Mouse (Mus musculus) cerebellum, postnatal 10 days (tissue): ENCODE results near the gene Pim3.
"Not testable (repeated sequence)": the region's sequence is repeated elsewhere in the genome, so short reads cannot be mapped to it uniquely, and the experiment has no call there.

Experiments
- DNase-seq, 2 experiments: peaks; one replicate each; pipeline ENCODE4 v3.0.0; 2021; ENCODE audit warnings: mixed read lengths in 2 of 2

Pim3 gene

DNA sequence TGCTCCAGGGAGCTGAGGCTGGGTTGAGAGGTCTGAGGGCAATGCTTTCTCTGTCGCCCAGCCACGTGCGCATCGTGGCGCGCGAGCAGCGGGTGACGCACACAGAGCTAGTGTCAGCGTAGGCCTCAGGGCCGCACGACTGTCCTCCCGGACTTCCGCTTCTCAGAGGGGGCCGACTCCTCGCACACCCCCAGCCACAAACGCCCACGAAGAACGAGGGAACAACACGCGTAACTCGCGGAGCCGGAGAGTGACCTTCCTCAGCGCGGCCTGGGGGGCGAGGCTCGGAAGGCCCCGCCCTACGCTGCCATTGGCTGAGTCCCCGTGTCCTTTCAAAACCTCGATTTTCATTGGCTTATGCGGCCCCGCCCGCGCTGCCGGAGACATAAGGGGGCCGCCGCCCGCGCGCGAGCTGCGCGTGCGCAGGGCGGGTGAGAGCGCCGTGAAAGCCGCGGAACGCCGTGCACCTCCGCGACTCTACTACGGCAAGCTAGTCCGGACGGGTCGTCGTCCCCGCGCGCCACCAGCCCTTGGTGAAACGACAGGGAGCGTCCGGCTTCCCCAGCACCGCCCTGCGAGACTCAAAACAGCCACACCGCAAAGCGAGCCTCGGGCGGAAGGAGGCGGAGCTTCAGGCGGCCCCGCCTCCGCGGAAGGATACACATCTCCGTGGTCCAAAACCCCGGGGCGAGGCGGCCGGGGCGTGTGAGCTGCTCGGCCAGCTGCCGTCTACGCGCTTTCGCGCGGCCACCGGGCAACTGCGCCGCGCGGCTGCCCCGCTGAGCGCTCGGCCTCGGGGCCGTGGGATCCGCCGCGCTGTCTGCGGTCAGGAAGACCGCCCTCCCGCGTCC is at the start of gene Pim3:
Gene Pim3 (plus strand): TSS at position 415 of the 851 bp plus-strand sequence.
- DNase-seq: peak; percentile 98

DNA sequence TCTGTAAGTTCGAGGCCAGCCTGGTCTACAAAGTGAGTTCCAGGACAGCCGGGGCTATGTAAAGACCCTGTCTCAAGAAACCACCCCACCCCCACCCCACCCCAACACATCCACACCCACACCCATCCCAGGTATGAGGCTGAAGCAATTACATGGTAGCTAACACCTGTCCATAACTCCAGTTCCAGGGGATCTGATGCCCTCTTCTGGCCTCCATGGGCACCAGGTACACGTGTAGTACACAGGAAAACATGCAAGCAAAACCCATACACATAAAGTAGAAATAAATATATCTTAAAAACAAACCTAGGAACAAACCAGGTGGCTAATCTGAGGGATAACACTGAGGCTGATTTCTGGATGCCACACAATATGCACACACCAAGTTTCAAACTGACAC is 48.7 kb upstream of the Pim3 start:
- no peak for DNase-seq

DNA sequence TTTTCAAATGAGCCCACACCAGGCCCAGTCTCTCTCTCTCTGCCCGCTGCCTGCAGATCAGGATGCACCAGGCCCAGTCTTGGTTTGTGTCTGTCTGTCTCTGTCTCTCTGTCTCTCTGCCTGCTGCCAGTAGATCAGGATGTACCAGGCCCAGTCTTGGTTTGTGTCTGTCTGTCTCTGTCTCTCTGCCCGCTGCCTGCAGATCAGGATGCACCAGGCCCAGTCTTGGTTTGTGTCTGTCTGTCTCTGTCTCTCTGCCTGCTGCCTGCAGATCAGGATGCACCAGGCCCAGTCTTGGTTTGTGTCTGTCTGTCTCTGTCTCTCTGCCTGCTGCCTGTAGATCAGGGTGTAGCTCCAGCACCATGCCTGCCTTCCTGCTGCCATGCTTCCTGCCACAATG is 48.1 kb upstream of the Pim3 start:
- DNase-seq: not testable (repeated sequence)

DNA sequence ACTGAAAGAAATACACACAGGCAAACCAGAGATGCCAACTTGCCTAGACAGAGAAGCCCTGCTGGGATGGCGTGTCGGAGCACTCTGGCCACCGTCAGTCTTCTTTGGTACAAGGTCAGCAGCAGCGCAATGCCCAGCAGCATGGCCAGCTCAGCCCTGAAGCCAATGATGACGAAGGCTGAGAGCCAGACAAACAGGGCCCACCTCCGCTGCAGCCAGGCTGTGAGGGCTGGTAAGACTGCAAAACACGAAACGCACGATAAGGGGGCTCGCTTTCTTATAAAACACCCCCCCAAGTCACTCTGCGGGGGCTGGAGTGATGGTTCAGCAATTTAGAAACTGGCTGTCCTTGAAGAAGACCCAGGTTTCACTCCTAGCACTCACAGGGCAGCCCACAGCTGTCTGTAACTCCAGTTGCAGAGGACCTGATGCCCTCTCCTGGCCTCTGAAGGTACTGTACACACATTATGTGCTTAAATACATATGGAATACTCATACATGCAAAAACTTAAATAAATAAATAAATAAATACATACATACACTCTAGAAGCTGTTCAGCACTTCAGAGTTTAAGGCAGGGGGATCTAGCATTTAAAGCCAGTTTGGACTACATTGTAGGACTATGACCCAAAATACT is 47.5 kb upstream of the Pim3 start:
- DNase-seq: no peak

DNA sequence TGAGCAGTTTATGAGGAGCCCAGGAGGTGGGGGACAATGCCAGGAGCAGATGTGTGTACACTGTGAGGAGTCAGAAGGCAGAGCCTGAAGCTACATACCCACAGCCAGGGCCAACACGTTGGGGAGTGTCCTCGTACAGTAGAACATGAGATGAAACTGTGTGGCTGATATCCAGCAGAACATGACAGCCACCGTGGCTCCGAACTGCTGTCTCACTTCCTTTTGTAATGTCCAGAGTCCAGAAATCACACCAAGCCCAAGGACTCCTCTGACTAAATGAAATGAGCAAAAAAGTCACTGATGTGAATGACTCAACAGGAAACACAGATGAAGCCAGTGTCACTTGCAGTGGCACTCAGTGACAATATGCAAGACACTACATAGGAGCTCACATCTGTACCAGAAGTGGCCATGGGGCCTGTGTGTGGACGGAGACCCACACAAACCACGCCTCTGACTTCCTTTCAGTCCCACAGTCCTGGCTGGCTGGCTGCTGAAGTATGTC is 46.7 kb upstream of the Pim3 start:
- no peak for DNase-seq

DNA sequence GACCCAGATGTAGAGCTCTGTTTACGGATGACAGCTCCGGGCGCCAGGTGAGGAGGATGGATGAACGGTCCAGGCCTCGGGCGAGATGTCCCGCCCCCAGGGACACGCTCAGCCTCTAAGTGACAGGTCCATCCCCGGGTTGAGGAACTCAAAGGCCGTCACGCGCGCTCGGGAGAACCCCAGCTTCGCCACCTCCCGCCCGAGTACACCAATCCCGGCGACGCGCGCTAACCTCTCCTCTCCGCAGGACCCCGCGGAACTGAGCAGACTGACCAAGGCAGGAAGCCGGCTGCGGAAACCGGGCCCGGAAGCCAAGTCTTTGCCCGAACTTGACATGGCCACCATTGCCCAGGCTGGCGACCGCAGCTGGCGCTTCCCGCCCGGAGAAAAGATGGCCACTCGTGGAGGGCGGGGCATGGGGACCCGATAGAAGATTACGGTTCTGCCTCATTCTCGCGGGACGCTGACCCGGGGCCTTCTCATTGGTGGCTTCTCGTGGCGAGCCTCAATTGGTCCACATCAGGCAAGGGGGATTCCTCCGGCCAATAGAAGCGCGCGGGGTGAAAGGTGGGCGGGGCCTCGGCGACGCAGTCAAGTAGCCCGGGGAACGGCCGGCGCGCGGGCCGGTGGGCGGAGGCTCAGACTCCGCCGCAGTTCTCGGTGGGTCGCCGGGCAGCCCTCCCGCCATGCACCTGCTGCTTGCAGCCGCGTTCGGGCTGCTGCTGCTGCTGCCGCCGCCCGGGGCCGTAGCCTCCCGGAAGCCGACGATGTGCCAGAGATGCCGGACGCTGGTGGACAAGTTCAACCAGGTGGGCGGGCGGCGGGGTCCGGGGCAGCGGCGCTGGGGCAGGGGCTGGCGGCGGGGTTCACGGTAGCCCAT is 42.7 kb upstream of the Pim3 start, which contains the start of the genes Alg12 and Creld2:
Gene Alg12 (minus strand): TSS at position 293 of the 880 bp plus-strand sequence.
Gene Creld2 (plus strand): TSS at position 621 of the 880 bp plus-strand sequence.
- DNase-seq: peak; percentile 99 to 100

DNA sequence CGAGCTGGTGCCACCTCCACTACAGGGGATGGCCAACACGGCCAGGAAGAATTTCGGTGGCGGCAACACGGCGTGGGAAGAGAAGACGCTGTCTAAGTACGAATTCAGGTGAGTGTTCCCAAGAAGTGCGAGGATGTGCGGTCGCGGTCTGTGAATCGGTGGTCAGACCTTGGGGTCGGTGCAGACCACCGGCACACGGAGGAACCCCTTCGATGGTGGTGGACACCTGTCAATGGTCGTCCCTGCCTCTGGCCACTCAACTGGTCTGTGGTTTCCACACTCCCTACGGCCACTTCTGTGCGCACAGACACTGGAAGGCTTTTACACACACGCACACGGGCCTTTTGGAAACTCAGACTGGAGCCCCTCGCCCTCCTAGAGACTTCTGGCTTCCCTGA is 42.1 kb upstream of the Pim3 start:
- no peak for DNase-seq

DNA sequence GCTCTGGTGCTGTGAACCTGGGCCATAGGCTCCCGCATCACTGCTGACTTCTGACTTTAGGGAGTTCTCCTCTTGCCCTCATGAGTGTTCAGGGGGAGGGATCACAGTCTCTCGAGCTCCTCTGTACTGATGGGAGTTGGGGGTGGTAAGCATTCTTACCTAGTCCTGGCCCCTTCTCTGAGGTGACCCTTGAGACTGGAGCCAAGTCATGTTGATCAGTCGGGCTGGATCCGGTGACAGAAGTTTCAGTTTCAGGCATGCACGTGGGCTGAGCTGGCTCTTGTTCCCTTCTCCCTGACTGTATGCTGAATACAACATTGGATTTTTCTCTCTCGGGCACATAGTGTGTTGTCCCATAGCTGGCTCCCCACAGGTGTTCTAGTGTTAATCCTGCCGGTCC is 40.6 kb upstream of the Pim3 start:
- DNase-seq: no peak

DNA sequence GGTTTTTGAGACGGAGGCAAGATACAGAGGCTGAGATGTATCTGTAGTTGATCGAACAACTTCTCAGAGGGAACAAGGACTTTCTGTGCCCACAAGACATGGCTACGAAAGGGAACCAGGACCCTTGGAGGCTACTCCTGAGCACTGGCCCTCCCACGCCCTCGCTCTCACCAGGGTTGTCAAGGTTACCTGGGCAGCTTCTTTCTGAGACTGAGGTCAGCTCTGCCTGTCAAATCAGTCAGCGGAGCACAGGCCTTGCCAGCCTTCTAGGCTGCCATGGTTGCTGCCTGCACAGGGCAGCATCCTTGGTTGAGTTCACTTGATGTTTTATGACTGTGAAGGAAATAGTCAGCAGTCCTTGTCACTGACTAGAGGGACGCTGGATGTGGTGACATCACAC is 39.5 kb upstream of the Pim3 start:
- DNase-seq: no peak

DNA sequence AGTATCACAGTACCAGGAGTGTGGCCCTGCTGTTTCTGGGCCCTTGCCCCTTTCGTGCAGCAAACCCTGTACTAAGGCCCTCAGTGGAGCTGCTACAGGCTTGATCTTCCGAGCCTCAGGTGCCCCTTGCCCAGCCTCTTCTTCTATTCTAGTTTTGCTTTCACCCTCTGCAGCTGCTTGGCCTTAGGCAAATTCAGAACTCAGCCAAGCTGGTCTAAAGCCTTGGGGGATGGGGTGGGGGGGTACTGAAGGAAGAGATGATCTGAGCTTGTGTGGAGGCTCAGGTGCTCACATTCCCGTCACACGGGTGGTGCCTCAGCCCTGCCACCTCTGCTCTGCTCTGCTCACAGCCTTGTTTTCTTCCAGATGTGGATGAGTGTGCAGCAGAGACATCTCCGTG is 38.6 kb upstream of the Pim3 start:
- DNase-seq: no peak

DNA sequence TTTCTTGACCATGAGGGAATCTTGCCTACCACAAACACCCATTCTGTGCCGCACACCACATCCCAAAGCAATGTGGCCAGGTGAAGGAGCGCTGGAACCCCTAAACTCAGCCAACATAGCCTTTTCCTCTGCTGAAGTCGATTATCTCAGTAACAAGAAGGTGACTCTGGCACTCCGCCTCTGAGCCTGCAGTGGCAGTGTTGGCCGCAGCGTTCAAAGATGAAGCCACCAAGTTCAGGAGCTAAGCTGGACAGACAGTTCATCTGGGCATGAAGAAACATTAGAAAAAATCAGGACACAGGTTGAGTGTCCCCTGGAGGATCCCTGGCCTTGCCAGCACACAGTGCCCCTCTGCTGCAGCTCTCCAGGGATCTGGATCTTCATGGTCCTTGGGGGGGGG is 34.5 kb upstream of the Pim3 start:
- DNase-seq: peak; percentile 53 to 67

DNA sequence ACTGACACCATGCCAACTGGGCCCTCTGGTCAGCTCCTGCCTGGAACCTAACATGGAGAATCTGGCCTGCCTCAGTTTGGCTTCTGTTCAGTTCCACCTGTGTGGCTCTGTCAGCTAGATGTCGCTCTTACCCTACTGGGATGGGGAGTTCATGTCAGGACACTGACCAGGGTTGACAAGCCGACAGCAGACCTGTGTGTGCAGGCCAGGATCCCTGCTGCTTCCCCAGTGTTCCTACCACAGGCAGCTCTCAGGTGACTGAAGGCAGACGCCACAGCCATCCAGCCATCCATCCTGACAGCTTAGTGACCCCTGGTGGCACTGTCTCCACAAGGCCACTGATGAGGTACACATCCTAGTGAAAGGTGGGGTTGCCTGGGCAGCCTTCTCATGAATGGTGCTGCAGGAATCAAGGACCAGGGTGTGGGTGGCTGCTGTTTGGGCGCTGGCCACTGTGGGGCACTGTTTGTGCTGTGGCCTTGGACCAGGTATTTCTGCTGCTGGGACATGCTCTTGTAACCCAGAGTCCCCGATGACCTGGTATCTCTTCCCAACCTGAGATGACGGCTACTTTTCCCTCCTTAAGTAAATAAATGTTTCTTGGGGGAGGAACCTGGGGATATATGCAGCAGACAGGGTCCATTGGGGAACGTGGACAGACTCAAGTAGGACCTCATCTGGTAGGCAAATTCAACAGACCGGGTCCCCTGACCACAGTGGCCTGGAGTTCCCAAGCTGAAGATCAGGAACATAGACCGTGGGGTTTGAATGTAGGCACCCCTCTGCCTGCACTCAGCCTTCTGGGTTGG is 33.8 kb upstream of the Pim3 start:
- peak; percentile 92 for DNase-seq

DNA sequence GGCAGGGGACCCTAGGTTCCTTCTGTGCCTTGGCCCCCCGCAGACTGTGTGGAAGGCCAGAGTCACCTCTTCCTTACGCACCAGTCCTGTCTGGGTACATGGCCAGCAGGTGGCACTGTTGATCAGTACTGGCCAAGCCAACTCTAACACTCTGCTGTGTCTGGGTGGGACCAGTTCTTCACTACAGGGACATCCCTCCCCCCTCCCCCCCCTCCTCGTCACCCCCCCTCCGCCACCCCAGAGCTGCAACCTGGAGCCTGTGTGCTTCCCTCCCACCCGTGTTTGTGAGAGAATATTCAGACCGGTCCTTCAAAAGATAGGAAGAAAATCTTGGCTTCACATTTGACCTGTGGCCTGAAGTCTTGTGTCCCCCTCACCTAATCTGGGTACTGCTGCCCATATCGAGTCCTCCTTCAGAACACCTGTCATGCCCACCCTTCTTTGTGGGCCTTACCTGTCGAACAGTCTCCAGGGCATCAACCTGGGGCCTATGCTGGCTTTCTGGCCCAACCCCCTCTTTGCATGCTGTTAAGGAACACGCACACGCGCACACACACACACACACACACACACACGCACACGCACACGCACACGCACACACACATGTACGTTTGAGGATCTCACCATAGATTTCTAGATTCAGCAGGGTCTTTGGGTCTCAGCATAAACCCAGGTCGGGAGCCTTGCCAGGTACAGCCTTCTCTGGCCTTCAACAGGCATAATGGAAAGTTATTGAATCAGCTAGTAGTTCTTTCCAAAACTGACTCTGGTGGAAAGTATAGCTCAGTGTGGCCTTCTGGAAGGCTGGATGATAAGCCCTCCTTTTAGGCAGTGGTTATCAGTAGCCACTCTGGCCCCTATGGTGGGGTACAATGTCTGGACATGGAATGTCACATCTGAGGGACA is 32.9 kb upstream of the Pim3 start:
- peak; percentile 96 to 98 for DNase-seq

DNA sequence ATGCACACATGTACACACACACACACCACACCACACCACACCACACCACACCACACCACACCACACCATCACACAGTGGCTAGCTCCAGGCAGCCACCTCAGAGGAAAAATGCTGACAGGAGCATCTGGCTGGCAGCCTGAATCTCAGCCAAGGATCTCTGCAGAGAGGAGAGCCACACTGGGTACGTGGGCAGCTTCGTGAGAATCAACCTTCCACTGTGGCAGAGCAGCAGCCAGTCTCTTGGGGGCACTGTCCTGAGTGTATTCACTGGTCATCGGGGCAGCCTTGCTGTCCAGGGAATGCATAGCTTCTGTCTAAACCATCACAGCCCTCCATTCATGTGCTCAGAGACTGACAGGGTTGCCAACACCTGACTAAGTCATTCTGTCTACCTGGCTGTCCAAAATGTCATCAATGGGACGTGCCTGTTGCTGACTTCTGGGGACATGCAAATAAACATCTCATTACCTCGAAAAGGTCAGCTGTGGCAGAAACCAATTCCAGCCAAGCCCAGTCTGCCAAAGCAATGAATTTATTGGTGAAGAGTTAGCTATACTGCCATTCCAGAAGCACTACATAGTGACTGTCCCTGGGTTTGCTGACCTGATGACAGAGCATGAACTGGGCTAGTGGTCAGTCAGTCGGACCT is 32.1 kb upstream of the Pim3 start:
- peak; percentile 36 to 46 for DNase-seq

DNA sequence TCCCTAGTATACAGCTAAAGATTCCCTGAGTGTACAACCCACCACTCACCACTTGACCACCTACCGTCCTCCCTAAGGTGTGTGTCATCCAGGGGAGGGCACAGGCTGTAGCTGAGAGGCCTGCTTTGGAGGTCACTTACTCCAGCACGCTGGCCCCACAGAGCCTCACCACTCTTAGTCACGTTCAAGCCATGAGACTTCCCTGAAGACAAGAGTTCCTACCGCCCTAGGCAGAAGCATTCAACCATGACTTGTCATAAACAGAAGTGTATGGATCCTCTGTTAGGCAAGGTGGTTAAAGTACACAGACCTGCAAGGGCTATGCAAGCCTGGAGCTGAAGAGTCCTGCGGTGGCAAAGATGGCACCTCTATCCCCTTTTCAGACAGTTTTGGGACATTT is 31.3 kb upstream of the Pim3 start:
- no peak for DNase-seq

DNA sequence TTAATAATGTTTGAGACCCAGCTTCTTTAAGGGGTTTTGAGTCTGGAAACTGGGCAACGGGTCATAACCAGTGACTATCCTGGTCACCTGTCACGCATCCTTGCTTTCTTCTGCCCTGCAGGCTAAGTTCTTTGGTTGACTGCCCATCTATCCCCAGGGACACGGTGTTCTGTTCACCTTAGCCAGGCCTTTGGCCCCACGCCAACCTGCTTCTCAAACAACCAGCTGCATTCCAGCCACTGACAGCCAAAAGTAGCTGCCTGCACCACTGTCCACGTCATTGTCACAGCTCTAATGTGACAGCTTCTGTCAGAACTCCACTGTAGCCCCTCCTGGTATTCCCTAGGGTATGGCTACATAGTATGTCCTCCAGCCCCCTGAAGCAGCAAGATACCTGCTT is 30.5 kb upstream of the Pim3 start:
- peak; percentile 49 to 51 for DNase-seq

DNA sequence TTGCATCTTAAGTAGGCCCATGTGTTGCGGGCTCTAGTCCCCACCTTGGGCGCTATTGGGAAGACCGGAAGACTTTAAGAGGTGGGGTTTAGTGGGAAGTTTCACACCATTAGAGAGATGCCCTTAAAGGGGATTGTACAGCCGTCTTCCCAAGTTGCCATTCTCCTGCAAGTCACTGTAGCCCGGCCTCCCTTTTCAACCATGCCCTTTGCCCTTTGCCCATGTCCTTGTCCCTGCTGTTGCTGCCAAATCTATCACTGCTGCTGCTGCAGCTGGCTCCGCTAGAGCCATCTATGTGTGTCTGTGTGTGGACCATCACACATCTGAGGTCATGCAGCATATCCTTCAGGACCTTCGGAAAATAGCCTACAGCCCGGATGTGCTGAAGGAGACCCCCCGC is 29.4 kb upstream of the Pim3 start:
- DNase-seq: no peak

DNA sequence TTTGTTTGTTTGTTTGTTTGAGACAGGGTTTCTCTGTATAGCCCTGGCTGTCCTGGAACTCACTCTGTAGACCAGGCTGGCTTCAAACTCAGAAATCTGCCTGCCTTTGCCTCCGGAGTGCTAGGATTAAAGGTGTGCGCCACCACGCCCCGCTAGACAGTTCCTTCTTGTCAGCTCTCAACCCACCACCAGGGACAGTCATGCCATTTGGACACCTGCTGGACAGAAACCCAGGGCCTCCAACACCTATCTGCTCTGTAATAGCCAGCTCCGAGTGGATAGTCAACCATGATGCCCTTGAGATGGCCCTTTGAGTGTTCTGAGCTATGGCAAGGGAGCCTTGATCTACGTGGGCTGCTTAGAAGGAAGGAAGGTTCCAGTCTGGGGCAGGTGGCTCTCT is 26.0 kb upstream of the Pim3 start:
- DNase-seq: peak; percentile 30 to 37

DNA sequence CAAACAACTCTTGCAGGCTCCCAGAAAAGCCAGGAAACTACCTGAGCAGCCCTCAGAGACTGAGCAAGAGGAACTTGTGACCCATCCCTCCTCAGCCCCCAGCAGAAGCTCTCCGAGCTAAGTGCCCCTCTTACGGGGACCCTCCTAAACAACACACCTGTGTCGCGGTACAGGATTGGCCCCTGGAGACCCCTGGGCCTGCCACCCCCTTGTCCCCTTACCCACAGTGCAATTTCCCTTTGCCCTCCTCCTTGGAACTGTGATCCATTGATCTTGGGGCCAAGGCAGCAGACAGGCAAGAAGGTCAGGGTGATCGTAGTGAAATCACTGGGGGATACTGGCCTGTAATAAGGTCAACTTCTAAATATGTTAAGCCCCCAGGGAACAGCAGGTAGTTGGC is 25.4 kb upstream of the Pim3 start:
- DNase-seq: no peak

DNA sequence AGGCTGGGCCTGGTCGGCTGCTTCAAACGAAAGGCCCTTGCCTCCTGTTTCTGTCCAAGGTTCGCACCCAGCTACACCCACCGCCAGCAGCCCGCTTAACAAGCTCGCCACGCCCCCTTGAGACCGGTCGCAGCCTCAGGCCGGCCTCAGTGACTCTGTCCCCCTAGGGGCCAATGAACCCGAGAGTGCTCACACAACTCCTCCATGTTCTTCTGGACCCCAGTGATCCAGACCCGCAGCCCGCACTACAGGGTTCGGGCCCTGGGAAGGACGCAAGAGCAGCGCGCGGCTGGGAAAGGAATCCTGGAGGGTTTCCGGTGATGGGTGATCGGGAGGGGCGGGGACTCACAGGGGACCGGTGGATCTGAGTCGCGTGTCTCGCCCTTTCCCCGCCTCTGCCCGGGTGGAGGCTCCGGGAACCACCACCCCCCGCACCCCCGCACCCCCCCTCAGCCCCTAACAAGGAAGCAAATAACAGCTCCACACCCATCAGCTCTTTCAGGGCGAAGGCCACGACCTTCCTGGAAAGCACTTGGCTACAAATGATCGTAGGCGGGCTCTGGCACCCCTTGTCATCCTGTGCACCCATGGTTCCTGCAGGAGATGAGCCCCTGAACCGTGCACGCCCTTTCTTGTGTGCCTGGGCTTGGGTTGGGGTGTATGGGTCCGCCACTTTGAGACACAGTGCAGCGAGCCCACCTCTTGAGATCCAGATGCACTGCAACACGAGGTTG is 24.6 kb upstream of the Pim3 start:
- peak; percentile 50 to 52 for DNase-seq
